21 mouse cellular contexts compared by ENCODE assay signal in the genomic region with DNA sequence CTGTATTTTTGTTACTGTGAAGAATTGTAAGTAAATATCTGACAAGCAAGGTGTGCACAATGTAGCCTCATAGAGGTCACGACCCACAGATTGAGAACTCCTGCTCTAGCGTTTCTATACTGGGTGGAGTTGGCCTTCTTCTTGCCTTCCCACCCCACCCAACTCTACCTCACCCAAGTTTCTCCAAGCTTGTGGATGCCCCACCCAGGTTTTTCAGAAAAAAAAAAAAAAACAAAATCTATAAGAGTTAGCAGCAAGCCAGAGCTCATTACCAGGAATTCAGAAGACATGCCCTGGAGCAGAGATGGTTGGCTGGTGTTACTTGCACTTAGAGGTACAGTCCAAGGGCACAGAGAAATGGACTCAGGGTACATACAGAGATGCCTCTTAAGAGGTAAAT. TPM values are rescaled to one million over a fixed set of nuclear protein-coding genes. Genes with fewer than 3 reads are reported as not detected.
DNase-seq lines count a peak whose midpoint lies in the region; ATAC-seq and TF ChIP-seq lines count a peak whose summit lies in the region.
"Had no signal": no experiment of that assay in that cellular context is flagged by ENCODE, and none has a peak within 500 bp of the region (broad histone marks: within the 10 kb centered on the region; RNA-seq: fewer than 3 reads in every experiment).

No protein-coding gene starts in this region.

- H3K4me3 ChIP-seq in E14TG2a.4 (replicated peaks; ENCODE audit: low read length) (peak overlapping the region; percentile 13; the same call in 1 of the 2 replicates), MEL (ENCODE audit: control insufficient read depth in 1 of 2, insufficient read depth in 1 of 2, low read depth in 2 of 2, low read length in 2 of 2) (no peak overlapping the region)
- H3K4me3 ChIP-seq in erythroblast, embryonic 14.5 days (replicated peaks): peak overlapping the region; percentile 30
- H3K4me3 ChIP-seq in liver, embryonic 13.5 days (replicated peaks): no peak overlapping the region
- no peak overlapping the region for H3K4me3 ChIP-seq in intestine, embryonic 15.5 days (replicated peaks)
- H3K4me3 ChIP-seq: forebrain, embryonic 13.5 days; heart, embryonic 15.5 days; hindbrain, embryonic 10.5 days; lung, embryonic 15.5 days had no signal

- no peak overlapping the region for H3K27ac ChIP-seq in MEL (ENCODE audit: control insufficient read depth, low read depth, low read length)
- H3K27ac ChIP-seq in liver, embryonic 13.5 days: peak overlapping the region; percentile 98
- no peak overlapping the region for H3K27ac ChIP-seq in intestine, embryonic 15.5 days
- H3K27ac ChIP-seq: forebrain, embryonic 13.5 days; heart, embryonic 15.5 days; hindbrain, embryonic 10.5 days; lung, embryonic 15.5 days had no signal

- TF ChIP-seq EP300 in MEL (IDR thresholded peaks at IDR 0.05; ENCODE audit: low read depth in 1 of 2, low read length in 2 of 2): no peak

- peaks cover 84% of the 10 kb centered on the region for H3K4me1 ChIP-seq in E14TG2a.4 (replicated peaks; ENCODE audit: low read depth, low read length)
- H3K4me1 ChIP-seq in MEL (ENCODE audit: control insufficient read depth in 1 of 2, insufficient read depth in 2 of 2, low read length in 2 of 2): peaks cover 24 to 40% of the 10 kb centered on the region in 2 experiments
- H3K4me1 ChIP-seq in erythroblast, embryonic 14.5 days (ENCODE audit: control insufficient read depth): peaks cover 92% of the 10 kb centered on the region
- peaks cover 86% of the 10 kb centered on the region for H3K4me1 ChIP-seq in liver, embryonic 13.5 days (replicated peaks)
- H3K4me1 ChIP-seq in intestine, embryonic 15.5 days (replicated peaks): peaks cover 8% of the 10 kb centered on the region

- H3K36me3 ChIP-seq in E14TG2a.4 (ENCODE audit: insufficient read depth, low read length) (peaks cover 16% of the 10 kb centered on the region), MEL (ENCODE audit: control insufficient read depth in 1 of 2, insufficient read depth in 2 of 2, low read length in 2 of 2) (peaks cover 0 to 31% of the 10 kb centered on the region in 2 experiments; a peak in 2 of 4 replicates)
- H3K36me3 ChIP-seq in erythroblast, embryonic 14.5 days (ENCODE audit: control insufficient read depth): peaks cover 36% of the 10 kb centered on the region
- peaks cover 16% of the 10 kb centered on the region for H3K36me3 ChIP-seq in liver, embryonic 13.5 days
- H3K36me3 ChIP-seq in intestine, embryonic 15.5 days: no peaks in the 10 kb centered on the region
- H3K36me3 ChIP-seq: heart, embryonic 15.5 days; hindbrain, embryonic 10.5 days; lung, embryonic 15.5 days had no signal

- H3K4me2 ChIP-seq in liver, embryonic 13.5 days: peak overlapping the region; percentile 64
- no peak overlapping the region for H3K4me2 ChIP-seq in intestine, embryonic 15.5 days (replicated peaks)
- H3K4me2 ChIP-seq: forebrain, embryonic 13.5 days; heart, embryonic 15.5 days; lung, embryonic 15.5 days had no signal

- 29% methylated on average over 2 of the region's 2 CpGs for WGBS in liver, embryonic 13.5 days (ENCODE audit: insufficient replicate concordance)
- WGBS in intestine, embryonic 15.5 days: 52% methylated on average over 2 of the region's 2 CpGs

- H3K9ac ChIP-seq in MEL (ENCODE audit: control insufficient read depth, low read depth, low read length, poor library complexity, severe bottlenecking): no peak overlapping the region
- peak overlapping the region; percentile 67; the same call in 1 of the 2 replicates for H3K9ac ChIP-seq in liver, embryonic 13.5 days
- H3K9ac ChIP-seq in intestine, embryonic 15.5 days: no peak overlapping the region
- H3K9ac ChIP-seq: forebrain, embryonic 13.5 days; heart, embryonic 15.5 days; lung, embryonic 15.5 days had no signal

- no peak for TF ChIP-seq CTCF in E14TG2a.4 (conservative IDR thresholded peaks at IDR 0.05; ENCODE audit: low read length)
- TF ChIP-seq CTCF in MEL (IDR thresholded peaks at IDR 0.05 in 2 of 3, conservative IDR thresholded peaks at IDR 0.05 in 1 of 3; ENCODE audit: control insufficient read depth in 1 of 3, insufficient read depth in 1 of 3, low read depth in 2 of 3, low read length in 3 of 3, poor library complexity in 1 of 3, severe bottlenecking in 1 of 3): no peak

- no peak for TF ChIP-seq RAD21 in MEL (IDR thresholded peaks at IDR 0.05; ENCODE audit: low read depth, low read length)

- H3K9me3 ChIP-seq in E14TG2a.4 (ENCODE audit: low read length): no peaks in the 10 kb centered on the region
- H3K9me3 ChIP-seq in MEL (replicated peaks; ENCODE audit: insufficient read depth, low read length): no peaks in the 10 kb centered on the region
- peaks cover under 1% of the 10 kb centered on the region; the same call in 1 of the 2 replicates for H3K9me3 ChIP-seq in erythroblast, embryonic 14.5 days (ENCODE audit: control insufficient read depth, low read length)
- no peaks in the 10 kb centered on the region for H3K9me3 ChIP-seq in liver, embryonic 13.5 days (replicated peaks)
- no peaks in the 10 kb centered on the region for H3K9me3 ChIP-seq in intestine, embryonic 15.5 days
- H3K9me3 ChIP-seq: forebrain, embryonic 13.5 days; G1E; heart, embryonic 15.5 days; hindbrain, embryonic 10.5 days; lung, embryonic 15.5 days had no signal

- H3K79me2 ChIP-seq in MEL (ENCODE audit: control insufficient read depth, insufficient read depth, low read length, poor library complexity): no peaks in the 10 kb centered on the region

- no peak for TF ChIP-seq POLR2A in MEL (IDR thresholded peaks at IDR 0.05; ENCODE audit: control insufficient read depth in 1 of 2, insufficient read depth in 1 of 2, low read depth in 1 of 2, low read length in 2 of 2, poor library complexity in 1 of 2)

- peaks cover 18% of the 10 kb centered on the region for H3K27me3 ChIP-seq in E14TG2a.4 (ENCODE audit: insufficient read depth, low read length)
- no peaks in the 10 kb centered on the region for H3K27me3 ChIP-seq in MEL (ENCODE audit: control insufficient read depth in 1 of 2, insufficient read depth in 2 of 2, low read length in 2 of 2)
- H3K27me3 ChIP-seq in erythroblast, embryonic 14.5 days (ENCODE audit: control insufficient read depth): no peaks in the 10 kb centered on the region
- H3K27me3 ChIP-seq in liver, embryonic 13.5 days: peaks cover 4% of the 10 kb centered on the region
- no peaks in the 10 kb centered on the region for H3K27me3 ChIP-seq in intestine, embryonic 15.5 days (replicated peaks)
- H3K27me3 ChIP-seq: forebrain, embryonic 13.5 days; heart, embryonic 15.5 days; lung, embryonic 15.5 days had no signal

- peak; percentile 30 for ATAC-seq in liver, embryonic 13.5 days (ENCODE audit: low read depth)
- no peak for ATAC-seq in intestine, embryonic 15.5 days
- ATAC-seq: forebrain, embryonic 13.5 days had no signal

- DNase-seq in MEL (ENCODE audit: low read depth, low spot score): no peak
- peak; percentile 22 for DNase-seq in liver, embryonic 13.5 days
- DNase-seq in ovary, adult 18-20 months (ENCODE audit: low spot score): no peak
- no peak for DNase-seq in adrenal gland, postnatal 36 days
- no peak for DNase-seq in thymus, postnatal 36 days
- DNase-seq: cerebellum, adult 8-10 months; layer of hippocampus, postnatal 36 days; midbrain, embryonic 14.5 days had no signal

TF ChIP-seq in MEL, 35 proteins besides CTCF, POLR2A, EP300 and RAD21 (continues in another document):
- TF ChIP-seq UBTF (IDR thresholded peaks at IDR 0.05; ENCODE audit: borderline replicate concordance, insufficient read depth, low read depth, low read length) (no peak), ZNF384 (IDR thresholded peaks at IDR 0.05; ENCODE audit: low read depth, low read length) (peak; percentile 31; the same call in 1 of the 2 replicates), MAFK (IDR thresholded peaks at IDR 0.05; ENCODE audit: borderline replicate concordance, low read depth, low read length) (no peak), GATA1 (IDR thresholded peaks at IDR 0.05; ENCODE audit: low read depth, low read length) (no peak), ZMIZ1 (IDR thresholded peaks at IDR 0.05; ENCODE audit: low read depth, low read length) (no peak), BHLHE40 (IDR thresholded peaks at IDR 0.05; ENCODE audit: borderline replicate concordance, low read depth, low read length) (no peak)

RNA-seq across cellular contexts. Expression of a gene that starts 8.3 kb away (rescaled TPM):
- total RNA-seq in MEL (2012; rRNA removed): 0.10 and 0.12 TPM in 2 replicates
- polyA plus RNA-seq in MEL (2012; ENCODE audit: insufficient read depth in 1 of 2, insufficient read length in 2 of 2, low read depth in 1 of 2, low replicate concordance in 2 of 2, missing spikeins in 1 of 2): under 1 TPM in 1 of 2 experiments, not detected in 1; 0.42 TPM
- polyA plus RNA-seq in erythroblast, embryonic 14.5 days (2012): 3.0 and 4.8 TPM in 2 replicates
- polyA plus RNA-seq in liver, embryonic 13.5 days (2015; fragmentation: Nextera tagmentation; extraction: Ambion mirVana): 13.8 and 14.7 TPM in 2 replicates
- polyA plus RNA-seq in intestine, embryonic 15.5 days (2015; fragmentation: Nextera tagmentation; extraction: Ambion mirVana): 2.3 and 2.8 TPM in 2 replicates
- under 1 TPM in 1 of 2 experiments, not detected in 1; 0.23 TPM for total RNA-seq in adrenal gland, postnatal 36 days (2021)
- total RNA-seq: adrenal gland, adult 18-20 months; layer of hippocampus, postnatal 36 days; left cerebral cortex, postnatal 25 days had no signal
- polyA plus RNA-seq: cortical plate, adult 2 months; forebrain, embryonic 13.5 days; midbrain, embryonic 14.5 days had no signal

RNA-seq across cellular contexts. Expression of a gene that starts 34.5 kb away (rescaled TPM):
- total RNA-seq in MEL (2012; rRNA removed): 28.1 and 36.6 TPM in 2 replicates
- 10 to 100 TPM in 1 of 2 experiments, not detected in 1; 71.2 TPM for polyA plus RNA-seq in MEL (2012; ENCODE audit: insufficient read depth in 1 of 2, insufficient read length in 2 of 2, low read depth in 1 of 2, low replicate concordance in 2 of 2, missing spikeins in 1 of 2)
- polyA plus RNA-seq in erythroblast, embryonic 14.5 days (2012): 1.3 and 1.6 TPM in 2 replicates
- 11.6 and 15.2 TPM in 2 replicates for polyA plus RNA-seq in liver, embryonic 13.5 days (2015; fragmentation: Nextera tagmentation; extraction: Ambion mirVana)
- polyA plus RNA-seq in intestine, embryonic 15.5 days (2015; fragmentation: Nextera tagmentation; extraction: Ambion mirVana): 21.7 and 21.8 TPM in 2 replicates
- 10 to 100 TPM; 58.0 to 61.8 TPM for total RNA-seq in adrenal gland, postnatal 36 days (2021)

RNA-seq across cellular contexts. Expression of a gene that starts 41.8 kb away (rescaled TPM):
- total RNA-seq in MEL (2012; rRNA removed): not detected in 2 replicates
- polyA plus RNA-seq in MEL (2012; ENCODE audit: insufficient read depth in 1 of 2, insufficient read length in 2 of 2, low read depth in 1 of 2, low replicate concordance in 2 of 2, missing spikeins in 1 of 2): under 1 TPM in 1 of 2 experiments, not detected in 1; 0.06 TPM
- not detected in 2 replicates for polyA plus RNA-seq in erythroblast, embryonic 14.5 days (2012)
- 1.2 and 1.4 TPM in 2 replicates for polyA plus RNA-seq in liver, embryonic 13.5 days (2015; fragmentation: Nextera tagmentation; extraction: Ambion mirVana)
- 0.35 and 0.62 TPM in 2 replicates for polyA plus RNA-seq in intestine, embryonic 15.5 days (2015; fragmentation: Nextera tagmentation; extraction: Ambion mirVana)
- 10 to 100 TPM; 22.9 to 26.1 TPM for total RNA-seq in adrenal gland, postnatal 36 days (2021)
- total RNA-seq: G1E; layer of hippocampus, postnatal 36 days; left cerebral cortex, postnatal 25 days had no signal
- polyA plus RNA-seq: brain, embryonic 14.5 days; C2C12; cortical plate, adult 2 months; forebrain, embryonic 13.5 days; G1E; hindbrain, embryonic 10.5 days; lung, embryonic 15.5 days had no signal

RNA-seq across cellular contexts. Expression of a gene that starts 45.8 kb away (rescaled TPM):
- total RNA-seq in MEL (2012; rRNA removed): 24.5 and 28.2 TPM in 2 replicates
- 10 to 100 TPM; 70.1 to 94.1 TPM for polyA plus RNA-seq in MEL (2012; ENCODE audit: insufficient read depth in 1 of 2, insufficient read length in 2 of 2, low read depth in 1 of 2, low replicate concordance in 2 of 2, missing spikeins in 1 of 2)
- 15.9 and 16.5 TPM in 2 replicates for polyA plus RNA-seq in erythroblast, embryonic 14.5 days (2012)
- polyA plus RNA-seq in liver, embryonic 13.5 days (2015; fragmentation: Nextera tagmentation; extraction: Ambion mirVana): 38.9 and 39.9 TPM in 2 replicates
- 64.5 and 68.6 TPM in 2 replicates for polyA plus RNA-seq in intestine, embryonic 15.5 days (2015; fragmentation: Nextera tagmentation; extraction: Ambion mirVana)
- total RNA-seq in adrenal gland, postnatal 36 days (2021): 100 to 1,000 TPM; 103 to 115 TPM

Comparison
In these comparisons a context has a peak if more than half of its experiments do, and no peak if none do; other contexts are left out.
1. H3K4me3 ChIP-seq: peak in E14TG2a.4 (single experiment) and erythroblast, embryonic 14.5 days (single experiment); none in MEL (0 of 2), liver, embryonic 13.5 days (single experiment) and intestine, embryonic 15.5 days (single experiment).